Mouse (Mus musculus) cortical plate, adult 2 months (tissue): ENCODE measurements at regions not wholly inside any gene's neighbourhood (a gene's known extent, or its start where the extent isn't known, plus 50 kb on each side); places are given as distances from the start of the nearest gene placed in this dataset.

Experiments used
- CTCF ChIP-seq: fragments of 200-500 bp; IDR thresholded peaks from 2 replicates; pipeline ENCODE4 v1.5.1; 2011; ENCODE audit warnings: mild to moderate bottlenecking, control low read depth, low read length; ENCODE audit not compliant: insufficient read depth; ENCODE audit errors: extremely low read depth
- POLR2A ChIP-seq: fragments of 200-500 bp; IDR thresholded peaks from 2 replicates; pipeline ENCODE4 v1.6.1; 2011; ENCODE audit warnings: mild to moderate bottlenecking, low read length, control low read depth; ENCODE audit not compliant: insufficient read depth; ENCODE audit errors: extremely low read depth

- TF ChIP-seq POLR2A (no peak), CTCF (no peak)
These were observed 128.6 kb upstream of the Mmadhc start for GRCm38 (mm10) chr2:50425151-50425550.
